12 mouse cellular contexts compared by ENCODE assay signal in the genomic region with DNA sequence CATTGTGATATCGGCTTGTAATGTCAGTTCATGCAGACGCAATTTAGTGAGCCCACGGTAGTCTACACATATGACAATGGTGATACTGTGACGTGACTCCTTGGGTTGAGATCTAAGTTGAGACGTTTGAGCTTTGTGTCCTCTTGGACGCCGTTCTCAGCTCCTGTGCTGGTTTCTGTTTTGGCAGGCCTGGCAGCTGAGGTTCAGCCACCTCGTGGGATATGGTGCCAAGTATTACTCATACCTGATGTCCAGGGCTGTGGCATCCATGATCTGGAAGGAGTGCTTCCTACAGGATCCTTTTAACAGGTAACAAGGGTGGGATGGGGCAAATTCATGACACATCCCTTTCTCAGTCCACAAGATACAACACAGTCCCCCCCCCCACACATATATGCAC.
"Had no signal": no experiment of that assay in that cellular context is flagged by ENCODE, and none has a peak within 500 bp of the region (broad histone marks: within the 10 kb centered on the region; RNA-seq: fewer than 3 reads in every experiment).

No protein-coding gene starts in this region.

- H3K4me3 ChIP-seq: limb, embryonic 13.5 days; myocyte; neural tube, embryonic 15.5 days had no signal

- H3K9me3 ChIP-seq: limb, embryonic 13.5 days; neural tube, embryonic 15.5 days had no signal

- H3K27ac ChIP-seq: kidney, postnatal 0 days; limb, embryonic 13.5 days; liver, embryonic 14.5 days; neural tube, embryonic 15.5 days had no signal

- DNase-seq: kidney, postnatal 36 days; lung, adult 18-20 months; lung, postnatal 36 days; midbrain, embryonic 14.5 days; right cerebral cortex, adult 18-20 months; right cerebral cortex, postnatal 25 days; thymus, postnatal 36 days had no signal

- H3K27me3 ChIP-seq: limb, embryonic 13.5 days; neural tube, embryonic 15.5 days had no signal
